Mouse (Mus musculus): ENCODE measurements around the gene Amot.

The Amot gene

DNA sequence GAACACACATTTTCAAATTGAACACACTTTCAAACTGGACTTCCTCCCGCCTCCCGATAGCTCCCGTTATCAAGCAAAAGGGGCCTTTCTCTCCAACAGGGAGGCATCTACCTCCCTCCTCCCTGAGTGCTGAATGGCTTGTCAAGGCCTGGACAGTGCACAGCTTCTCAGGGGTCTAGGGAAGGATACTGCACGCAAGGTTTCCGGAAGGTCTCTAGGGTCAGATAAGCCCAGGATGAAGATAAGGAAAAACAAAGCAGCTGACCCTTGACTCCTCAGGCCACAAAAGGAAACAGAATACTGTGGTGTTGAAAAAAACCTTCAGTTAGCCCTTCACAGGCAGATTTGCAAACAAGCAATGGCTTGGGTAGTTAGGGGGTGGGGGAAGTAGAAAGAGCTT, 22.6 kb downstream of the Amot start:
- no peak for DNase-seq (ENCODE audit: low read depth, low spot score)

DNA sequence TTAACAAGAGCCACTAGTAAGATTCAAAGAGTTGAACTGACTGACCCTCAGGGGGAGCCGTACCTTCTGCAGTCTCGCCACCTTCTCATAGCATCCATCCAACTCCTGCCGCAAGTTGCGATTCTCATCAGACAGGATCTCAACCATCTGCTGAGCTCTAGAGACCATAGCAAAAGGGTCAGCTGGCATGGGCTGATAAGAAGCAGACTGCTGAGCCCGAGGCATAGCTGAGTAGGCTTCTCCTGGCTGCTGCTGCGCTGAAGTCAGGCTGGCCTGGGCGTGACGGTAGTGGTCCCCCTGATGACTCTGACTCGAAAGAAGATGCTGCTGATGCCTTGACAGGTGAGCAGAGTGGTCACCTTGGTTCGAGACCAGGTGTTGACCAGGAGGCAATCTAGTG, 25.0 kb downstream of the Amot start:
- DNase-seq (ENCODE audit: low read depth, low spot score) = no peak

DNA sequence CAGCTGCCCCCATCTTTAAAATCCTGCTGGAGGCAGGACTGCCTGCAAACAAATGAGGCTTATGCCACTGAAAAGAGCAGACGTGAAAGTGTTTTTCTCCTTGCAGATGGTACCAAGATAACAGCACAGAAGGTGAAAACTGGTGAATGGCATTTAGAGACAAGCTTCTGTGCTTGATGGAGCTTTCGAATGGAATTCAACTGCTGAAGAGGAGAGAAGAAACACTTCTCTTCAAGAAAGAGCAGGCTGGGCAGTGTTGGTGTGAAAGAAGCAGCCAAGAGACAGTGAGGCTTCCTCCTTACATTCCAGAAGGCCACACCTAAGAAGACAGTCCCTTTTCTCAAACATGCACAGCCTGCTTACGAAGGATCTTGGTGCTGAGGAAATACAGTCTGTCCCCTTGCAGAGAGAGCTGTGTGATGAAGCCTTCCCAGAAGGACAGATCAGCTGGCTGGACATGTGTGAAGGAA, 27.2 kb downstream of the Amot start:
- DNase-seq (ENCODE audit: low read depth, low spot score) = no peak

DNA sequence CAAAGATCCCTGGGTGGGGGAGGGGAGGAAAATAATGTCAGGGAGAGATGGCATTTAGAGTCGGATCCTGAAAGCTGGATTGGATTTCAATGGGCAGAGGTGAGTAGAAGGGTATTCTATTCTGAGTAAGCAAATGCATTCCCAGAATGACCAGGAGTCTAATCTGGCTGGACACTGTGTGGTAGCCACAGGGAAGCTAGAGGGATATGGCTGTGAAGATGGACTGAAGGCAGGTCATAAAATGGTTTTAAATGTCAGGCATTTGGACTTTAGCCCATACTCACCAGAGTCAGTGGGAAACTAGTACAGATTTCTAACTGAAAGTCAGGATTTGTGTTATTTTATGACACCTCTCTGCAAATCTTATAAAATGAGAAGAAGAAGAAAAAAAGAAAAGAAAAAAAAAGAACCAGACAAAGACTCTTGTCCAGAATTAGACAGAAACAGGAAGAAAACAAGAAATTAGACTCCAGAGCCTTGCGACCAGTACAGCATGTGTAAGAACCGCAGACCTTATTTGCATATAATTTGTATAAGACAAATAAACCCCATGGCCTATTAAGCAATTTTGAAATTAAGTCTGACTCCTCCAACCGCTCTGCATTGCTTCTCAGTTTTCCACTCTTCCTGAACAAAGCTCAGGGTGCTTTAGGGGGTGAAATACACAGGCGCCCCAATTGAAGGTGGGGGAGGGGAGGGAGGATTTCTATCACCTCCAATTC, 27.8 kb downstream of the Amot start:
- no peak for DNase-seq (ENCODE audit: low read depth, low spot score)

DNA sequence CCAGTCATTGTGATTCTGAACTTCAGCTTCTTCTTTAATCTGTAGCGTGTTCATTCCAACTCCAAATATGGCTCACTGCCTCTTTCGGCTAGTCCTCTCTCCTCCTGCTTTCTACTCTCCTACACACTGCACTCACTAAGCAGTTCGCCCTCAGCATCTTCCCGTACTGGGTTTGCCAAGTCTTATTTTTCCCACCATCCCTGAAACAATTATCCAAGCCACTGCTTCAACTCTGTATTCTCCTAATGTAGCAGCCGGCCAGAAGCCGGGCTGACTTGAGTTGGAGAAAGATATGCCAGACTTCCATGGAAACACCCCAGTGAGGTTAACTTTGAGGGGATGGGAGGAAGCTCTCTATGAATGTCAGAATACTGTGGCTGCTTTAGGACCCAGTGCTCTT, 36.7 kb downstream of the Amot start:
- no peak for DNase-seq (ENCODE audit: low read depth, low spot score)

DNA sequence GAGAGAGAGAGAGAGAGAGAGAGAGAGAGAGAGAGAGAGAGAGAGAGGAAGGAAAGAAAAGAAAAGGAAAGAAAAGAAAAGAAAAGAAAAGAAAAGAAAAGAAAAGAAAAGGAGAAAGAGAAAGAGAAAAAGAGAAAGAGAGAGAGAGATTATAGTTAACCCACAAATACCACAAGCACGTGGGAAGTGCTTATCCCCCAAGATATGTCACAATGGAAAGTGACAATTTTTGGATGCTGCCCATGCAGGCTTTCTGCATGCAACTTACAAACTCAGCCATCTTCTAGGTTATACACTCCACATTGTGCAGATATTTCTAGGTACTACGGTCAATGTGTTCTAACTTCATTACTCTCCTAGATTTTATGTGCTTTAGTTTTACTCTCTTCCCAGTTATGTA, 41.5 kb downstream of the Amot start:
- no peak for DNase-seq (ENCODE audit: low read depth, low spot score)

DNA sequence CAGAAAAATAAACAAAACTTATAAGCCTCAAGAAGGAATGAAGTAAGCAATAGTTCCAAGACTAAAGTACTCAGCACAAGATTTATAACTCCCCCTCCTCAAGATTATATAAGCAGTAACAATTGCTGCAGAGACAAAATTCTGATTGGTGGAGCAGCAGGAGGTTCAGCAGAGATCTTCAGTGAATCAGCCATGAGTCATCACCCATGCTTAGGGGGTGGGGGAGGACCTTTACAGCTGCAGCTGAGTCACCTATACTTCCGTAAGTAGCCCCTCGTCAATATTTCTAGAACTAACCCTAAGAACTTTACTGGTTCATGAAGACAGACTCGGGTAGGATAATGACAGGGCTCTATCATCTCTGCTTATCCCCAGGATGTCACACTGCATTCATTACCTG, 43.6 kb downstream of the Amot start:
- DNase-seq (ENCODE audit: low read depth, low spot score) = no peak

DNA sequence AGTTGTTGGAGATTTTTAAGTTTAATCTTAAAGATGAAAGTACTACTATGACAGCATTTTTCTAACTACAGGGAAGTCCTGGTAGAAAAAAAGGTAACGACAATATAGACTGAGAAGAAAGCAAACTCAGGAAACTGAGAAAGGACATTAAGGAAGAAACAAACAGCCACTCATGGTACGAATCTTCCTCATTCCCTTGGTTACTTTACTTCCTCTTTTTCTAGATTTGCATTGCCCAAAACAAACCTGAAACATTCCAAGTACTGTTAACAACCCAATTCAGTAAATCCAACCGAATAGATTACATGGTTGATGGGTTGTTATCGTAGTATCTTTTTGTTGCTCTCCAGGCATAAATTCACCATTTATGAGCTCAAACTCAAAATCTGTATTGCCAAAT, 48.7 kb downstream of the Amot start:
- no peak for DNase-seq (ENCODE audit: low read depth, low spot score)

DNA sequence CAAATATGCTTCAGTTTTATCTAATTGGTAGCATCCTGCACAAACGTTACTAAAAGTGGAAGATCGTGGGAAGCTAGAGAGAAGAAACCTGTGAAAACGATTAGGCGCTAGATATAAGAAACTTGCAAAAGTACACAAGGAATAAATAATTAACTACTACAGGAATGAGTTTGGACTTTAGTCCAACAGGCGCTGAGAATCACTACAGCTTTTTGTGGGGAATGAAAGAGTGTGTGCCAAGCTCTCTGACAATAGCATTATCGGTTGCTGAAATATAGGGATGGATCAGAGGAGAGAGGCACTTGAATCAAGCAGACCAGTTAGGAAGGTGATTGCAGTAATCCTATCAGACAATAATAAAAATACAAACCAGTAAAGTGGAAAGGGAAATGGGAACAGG, 49.4 kb downstream of the Amot start:
- no peak for DNase-seq (ENCODE audit: low read depth, low spot score)

DNA sequence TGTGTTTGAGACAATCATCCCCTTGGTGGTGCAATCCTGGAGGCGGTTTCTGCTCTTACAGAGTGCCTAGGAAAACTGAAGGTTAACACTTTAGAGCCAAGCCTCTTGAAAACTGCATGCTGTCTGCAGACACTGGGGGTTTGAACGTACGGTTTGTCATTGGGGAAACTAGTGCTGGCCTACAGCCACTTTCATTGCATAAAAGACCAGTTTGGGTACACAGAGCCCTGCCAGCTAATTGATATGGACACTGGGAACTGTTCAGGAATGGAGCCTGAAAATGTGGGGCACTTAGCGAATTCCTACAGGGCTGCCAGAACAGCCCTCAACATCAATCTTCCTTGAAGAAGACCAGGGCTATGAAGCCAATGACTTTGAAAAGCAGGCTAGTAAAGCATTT, 50.2 kb downstream of the Amot start:
- no peak for DNase-seq (ENCODE audit: low read depth, low spot score)

DNA sequence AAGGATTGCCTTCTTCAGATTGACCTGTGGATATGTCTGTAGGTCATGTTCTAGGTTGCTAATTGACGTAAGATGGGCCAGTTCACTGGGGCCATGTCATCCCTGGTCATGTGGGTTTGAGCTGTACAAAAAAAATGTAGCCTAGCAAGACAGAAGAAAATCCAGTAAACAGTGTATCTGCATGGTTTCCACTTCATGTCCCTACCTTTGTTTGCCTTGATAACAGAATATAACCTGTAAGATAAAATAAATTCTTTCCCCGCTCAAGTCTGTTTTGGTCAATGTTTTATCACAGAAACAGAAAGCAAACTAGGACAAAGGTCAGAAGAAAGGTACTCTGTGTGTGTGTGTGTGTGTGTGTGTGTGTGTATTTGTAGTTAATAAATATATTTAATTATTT, 63.5 kb downstream of the Amot start:
- no peak for DNase-seq (ENCODE audit: low read depth, low spot score)

DNA sequence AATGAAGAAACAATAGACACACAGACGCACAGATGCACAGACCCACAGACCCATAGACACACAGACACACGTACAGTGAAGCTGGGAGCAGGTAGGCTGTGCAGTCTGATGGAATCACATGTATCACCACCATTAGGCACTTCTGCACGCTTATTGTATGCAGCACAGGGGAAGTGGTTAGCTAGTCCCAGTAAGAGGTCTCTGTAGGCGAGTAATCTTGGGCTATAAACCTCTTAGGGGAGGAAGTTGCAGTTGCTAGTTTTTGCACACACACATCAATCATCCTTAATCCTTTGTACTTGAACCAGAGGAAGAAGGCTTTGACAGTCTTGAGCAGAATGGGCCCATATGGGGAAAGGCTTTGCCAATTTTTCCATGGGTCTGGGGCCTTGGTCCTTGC, 71.3 kb downstream of the Amot start:
- no peak for DNase-seq (ENCODE audit: low read depth, low spot score)

DNA sequence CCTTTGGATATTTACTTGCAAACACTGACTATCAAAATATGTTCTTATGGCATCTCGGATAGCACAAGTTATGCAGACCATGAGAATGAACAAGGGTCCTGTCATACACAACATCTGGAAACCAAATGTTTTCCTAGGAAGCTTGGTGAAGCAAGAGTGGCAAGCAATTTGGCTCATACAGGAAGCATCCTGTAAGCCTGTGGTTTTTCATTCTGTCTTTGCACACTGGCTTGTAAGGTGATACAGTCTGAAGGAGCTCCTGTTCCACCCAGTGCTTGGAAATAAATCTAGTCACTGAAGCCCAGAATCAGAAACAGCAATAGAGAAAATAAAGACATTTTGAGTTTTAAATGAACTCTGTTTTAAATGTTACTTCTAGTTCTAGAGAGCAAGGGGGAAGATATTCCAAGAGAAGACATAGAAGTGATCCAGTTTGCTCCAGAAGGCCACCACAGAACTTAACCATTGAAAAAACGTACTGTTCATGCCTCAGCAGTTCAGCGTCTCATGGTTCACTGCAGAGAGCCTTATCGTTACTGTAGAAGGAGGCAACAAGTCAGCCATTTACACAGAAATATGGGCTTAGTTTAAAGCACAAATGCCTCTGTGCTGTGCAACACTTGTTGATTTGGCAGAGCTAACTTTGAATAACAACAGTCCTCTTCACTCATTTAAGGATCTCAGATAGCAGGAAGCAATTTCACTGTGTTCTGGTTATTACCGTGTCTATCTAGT, 74.0 kb downstream of the Amot start:
- DNase-seq (ENCODE audit: low read depth, low spot score) = no peak

DNA sequence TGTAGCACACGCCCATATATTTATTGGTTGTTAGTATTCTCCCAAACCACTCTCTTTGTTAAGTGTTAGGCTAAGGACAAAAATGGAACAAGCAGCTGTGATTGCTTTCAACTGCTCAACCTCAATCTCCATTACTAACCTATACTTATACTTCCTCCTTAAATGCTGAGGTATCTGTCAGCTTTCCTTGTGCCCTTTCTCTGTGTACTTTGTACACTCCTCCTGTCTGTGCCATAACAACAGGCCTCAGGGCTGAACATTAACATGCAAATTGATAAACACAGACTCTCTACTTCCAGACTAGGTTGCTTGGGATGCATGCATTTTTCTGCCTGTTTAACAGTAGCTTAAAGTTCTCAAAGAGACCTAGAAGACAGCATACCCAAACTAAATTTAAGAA, 76.2 kb downstream of the Amot start:
- no peak for DNase-seq (ENCODE audit: low read depth, low spot score)

DNA sequence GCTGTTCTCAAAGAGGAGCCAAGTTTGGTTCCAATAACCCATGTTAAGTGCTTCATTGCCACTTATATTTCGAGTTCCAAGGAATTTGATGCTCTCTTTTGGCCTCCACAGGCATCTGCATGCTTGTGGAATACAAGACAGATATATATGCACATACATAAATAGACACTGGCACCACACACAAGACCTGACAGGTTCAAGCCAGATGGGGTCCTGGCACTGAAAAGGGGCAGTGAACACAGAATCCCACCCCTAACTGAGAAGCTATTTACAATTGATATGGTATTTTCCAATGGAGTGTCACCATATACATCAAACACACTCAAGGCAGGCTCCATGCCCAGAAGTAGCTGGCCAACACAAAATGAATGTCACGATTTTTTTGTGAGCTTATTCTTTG, 81.0 kb downstream of the Amot start:
- DNase-seq (ENCODE audit: low read depth, low spot score) = no peak

DNA sequence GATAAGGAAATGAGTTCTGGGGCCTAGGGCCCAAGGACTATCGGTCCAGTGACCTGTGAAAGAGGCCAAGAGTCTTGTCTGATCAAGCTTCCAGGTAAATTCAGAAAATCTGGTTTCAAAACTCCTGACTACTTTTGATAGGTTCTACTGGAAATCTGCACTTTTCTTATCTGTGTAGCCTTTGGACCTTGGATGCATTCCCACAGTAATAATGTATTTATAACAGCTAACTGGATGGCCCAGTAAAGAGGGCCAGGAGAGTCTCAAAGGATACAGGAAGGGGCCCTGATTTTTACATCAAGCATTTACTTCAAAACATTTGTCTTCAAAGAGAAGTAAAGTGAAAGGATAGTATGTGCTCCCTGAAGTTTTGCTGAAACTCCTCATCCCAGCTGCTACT, 90.7 kb downstream of the Amot start:
- DNase-seq (ENCODE audit: low read depth, low spot score) = no peak

DNA sequence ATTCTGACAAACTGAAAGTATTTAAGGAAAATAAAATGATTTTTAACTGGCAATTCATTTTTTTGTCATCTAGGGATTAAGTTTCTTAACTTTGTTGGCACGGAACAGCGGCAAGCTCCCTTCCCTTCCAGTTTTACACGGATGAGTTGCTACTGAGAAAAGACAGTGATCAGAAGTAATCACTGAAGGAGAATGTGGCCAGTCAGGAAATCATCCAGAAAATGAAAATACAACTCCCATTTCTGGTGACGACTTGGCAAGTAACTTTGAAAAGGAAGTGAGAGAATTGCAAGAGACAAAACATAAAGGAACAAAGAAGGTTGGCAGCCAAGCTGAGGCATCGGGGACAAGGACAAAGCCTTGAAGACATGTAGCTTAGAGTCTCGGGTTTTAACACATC, 93.6 kb downstream of the Amot start:
- no peak for DNase-seq (ENCODE audit: low read depth, low spot score)

DNA sequence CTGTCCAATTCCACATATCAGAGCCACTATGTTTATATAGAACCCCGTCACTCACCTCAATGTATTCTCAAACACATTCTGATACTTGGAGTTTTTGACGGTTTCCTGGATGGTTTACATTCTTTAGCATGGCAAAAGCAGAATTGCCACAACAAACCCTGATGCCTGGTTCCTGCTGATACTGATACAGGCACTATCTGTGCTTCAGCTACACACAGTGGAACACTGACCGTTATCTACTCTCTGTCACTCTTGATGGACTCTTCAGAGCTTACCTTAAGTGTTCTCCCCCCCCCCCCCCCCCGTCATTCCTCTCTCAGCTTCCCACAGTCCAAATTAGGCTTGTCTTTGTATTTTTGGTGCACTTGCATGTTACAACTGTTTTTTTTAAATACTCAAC, 98.9 kb downstream of the Amot start:
- DNase-seq (ENCODE audit: low read depth, low spot score) = no peak

DNA sequence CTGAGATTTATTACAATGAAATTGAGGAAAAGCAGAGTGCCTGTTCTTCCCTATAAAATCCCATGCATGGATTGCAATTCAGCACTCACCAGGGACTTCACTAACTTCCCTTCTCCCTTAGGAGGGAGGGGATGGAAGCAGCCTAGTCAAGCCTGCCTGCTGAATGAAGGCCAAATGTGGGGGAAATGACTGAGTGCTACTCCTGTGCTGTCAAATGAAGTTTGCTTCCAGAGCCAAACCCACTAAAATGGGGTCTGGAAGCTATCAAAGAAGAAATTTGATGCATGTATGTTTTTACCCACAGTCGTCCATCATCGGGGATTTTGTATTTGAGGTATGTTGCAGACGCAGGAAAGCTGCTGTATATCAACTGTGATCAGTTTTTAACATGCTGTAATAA, 103.1 kb downstream of the Amot start:
- no peak for DNase-seq (ENCODE audit: low read depth, low spot score)

DNA sequence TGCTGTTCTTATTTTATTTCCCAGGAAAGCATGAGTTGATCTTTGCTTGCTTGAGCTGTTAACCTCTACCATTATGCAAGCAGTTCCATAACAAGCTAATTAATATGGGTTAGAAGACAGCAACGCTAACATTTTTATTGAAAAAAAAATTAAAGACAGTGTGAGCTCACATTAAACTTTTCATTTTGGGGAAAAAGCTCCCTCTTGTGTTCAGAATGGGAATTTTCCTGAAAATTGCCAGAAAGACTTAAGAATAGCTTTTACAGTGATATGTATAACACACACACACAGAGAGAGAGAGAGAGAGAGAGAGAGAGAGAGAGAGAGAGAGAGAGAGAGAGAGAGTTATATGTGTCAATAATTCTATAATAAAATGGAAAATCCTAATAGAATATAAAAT, 105.7 kb downstream of the Amot start:
- DNase-seq (ENCODE audit: low read depth, low spot score) = no peak
